Mouse (Mus musculus) cortical plate, adult 2 months (tissue): ENCODE results near the gene Ankrd65.

Experiments used
- CTCF ChIP-seq: fragments of 200-500 bp; IDR thresholded peaks from 2 replicates; pipeline ENCODE4 v1.5.1; 2011; ENCODE audit warnings: mild to moderate bottlenecking, control low read depth, low read length; ENCODE audit not compliant: insufficient read depth; ENCODE audit errors: extremely low read depth
- POLR2A ChIP-seq: fragments of 200-500 bp; IDR thresholded peaks from 2 replicates; pipeline ENCODE4 v1.6.1; 2011; ENCODE audit warnings: mild to moderate bottlenecking, low read length, control low read depth; ENCODE audit not compliant: insufficient read depth; ENCODE audit errors: extremely low read depth

- TF ChIP-seq CTCF (no peak), POLR2A (no peak)
Measured at GRCm38 (mm10) chr4:155829866-155830265, 39.6 kb downstream of the Ankrd65 start.
